Mouse (Mus musculus): ENCODE measurements around the gene Dpep3. TPM values are rescaled to one million over a fixed set of nuclear protein-coding genes. Genes with fewer than 3 reads are reported as not detected.
A peak's percentile ranks its signal among the peaks of the same experiment; 100 is the strongest.

Gene Dpep3
- polyA plus RNA-seq, 1 experiment: 0.30 TPM

DNA sequence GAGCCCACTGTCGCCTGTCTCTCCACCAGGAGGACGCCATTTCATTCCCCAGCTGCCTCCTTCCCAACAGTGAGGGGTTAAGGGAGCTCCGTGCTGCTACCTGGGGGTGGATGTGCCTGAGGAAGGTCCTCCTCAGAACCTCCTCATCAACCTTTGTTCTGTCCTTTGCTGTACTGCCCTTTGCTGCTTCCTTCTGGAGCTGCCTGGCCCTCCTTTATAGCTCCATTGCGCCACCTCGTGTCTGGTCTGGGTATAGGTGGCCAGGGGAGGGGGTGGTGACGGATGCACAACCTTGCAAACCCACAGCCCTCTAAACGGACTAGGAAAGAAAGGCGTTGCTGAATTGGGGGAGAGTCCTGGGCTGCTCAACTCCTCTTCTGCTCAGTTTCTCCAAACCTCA, 48.6 kb downstream of the Dpep3 start:
- 26% methylated on average over 8 of the region's 8 CpGs for WGBS
- DNase-seq: peak; percentile 85
- no peaks in the 10 kb centered on the region for H3K4me1 ChIP-seq (ENCODE audit: control insufficient read depth, insufficient read depth, low read length)
- H3K4me3 ChIP-seq (replicated peaks; ENCODE audit: extremely low read depth, low read depth, low read length): no peak overlapping the region
- peak; percentile 90 for TF ChIP-seq CTCF (IDR thresholded peaks at IDR 0.05; ENCODE audit: insufficient read depth, low read length)
- no peak for TF ChIP-seq POLR2A (IDR thresholded peaks at IDR 0.05; ENCODE audit: borderline replicate concordance, extremely low read depth, low read depth, low read length)

DNA sequence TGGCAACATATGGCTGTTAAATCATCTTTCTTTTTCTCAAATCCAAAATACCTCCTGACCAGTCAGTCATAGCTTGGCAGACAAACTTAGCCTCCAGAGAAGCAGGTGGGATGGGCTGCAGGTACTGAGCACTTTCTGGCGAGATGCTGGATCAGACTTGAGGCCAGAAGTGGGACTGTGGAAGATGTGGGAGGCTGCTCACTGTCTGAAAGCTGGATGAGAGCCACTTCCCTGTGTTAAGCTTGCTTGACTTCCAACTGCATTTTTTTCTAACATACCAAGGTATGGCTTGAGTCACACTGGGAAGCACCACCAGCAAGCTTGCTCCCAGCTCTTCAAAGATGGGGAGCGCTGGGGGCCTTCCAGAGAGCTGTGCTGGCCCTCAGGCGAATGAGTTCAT, 54.1 kb downstream of the Dpep3 start:
- Histone ChIP-seq H3K4me1 (ENCODE audit: control insufficient read depth, insufficient read depth, low read length) (no peaks in the 10 kb centered on the region), H3K4me3 (replicated peaks; ENCODE audit: extremely low read depth, low read depth, low read length) (no peak overlapping the region)
- 70% methylated on average over 3 of the region's 3 CpGs for WGBS
- TF ChIP-seq CTCF (IDR thresholded peaks at IDR 0.05; ENCODE audit: insufficient read depth, low read length): no peak
- no peak for TF ChIP-seq POLR2A (IDR thresholded peaks at IDR 0.05; ENCODE audit: borderline replicate concordance, extremely low read depth, low read depth, low read length)
- no peak for DNase-seq

Other genes starting within 250 kb of the Dpep3 start
- 12.2 and 14.8 TPM in 2 replicates for gene Gfod2, start 220.8 kb downstream of the Dpep3 start, polyA plus RNA-seq (2012; rRNA removed)
- gene Ranbp10, start 152.1 kb downstream of the Dpep3 start, polyA plus RNA-seq (2012; rRNA removed): 25.8 and 28.5 TPM in 2 replicates
- 1.0 and 2.2 TPM in 2 replicates for gene Tsnaxip1, start 151.7 kb downstream of the Dpep3 start, polyA plus RNA-seq (2012; rRNA removed)
- 12.0 and 17.4 TPM in 2 replicates for gene Cenpt, start 126.2 kb downstream of the Dpep3 start, polyA plus RNA-seq (2012; rRNA removed)
- gene Thap11, start 124.3 kb downstream of the Dpep3 start, polyA plus RNA-seq (2012; rRNA removed): 54.9 and 60.8 TPM in 2 replicates
- 17.9 and 27.0 TPM in 2 replicates for gene Nutf2, start 118.8 kb downstream of the Dpep3 start, polyA plus RNA-seq (2012; rRNA removed)
- gene Edc4, start 98.5 kb downstream of the Dpep3 start, polyA plus RNA-seq (2012; rRNA removed): 78.8 and 90.9 TPM in 2 replicates
- gene Nrn1l, start 85.9 kb downstream of the Dpep3 start, polyA plus RNA-seq (2012; rRNA removed): 3.2 and 5.3 TPM in 2 replicates
- 38.2 and 43.7 TPM in 2 replicates for gene Pskh1, start 79.0 kb downstream of the Dpep3 start, polyA plus RNA-seq (2012; rRNA removed)
- gene Ctrl, start 45.6 kb downstream of the Dpep3 start, polyA plus RNA-seq (2012; rRNA removed): 2.2 and 13.8 TPM in 2 replicates
- 211 and 217 TPM in 2 replicates for gene Psmb10, start 41.0 kb downstream of the Dpep3 start, polyA plus RNA-seq (2012; rRNA removed)
- gene Lcat, start 36.0 kb downstream of the Dpep3 start, polyA plus RNA-seq (2012; rRNA removed): 3.4 and 3.6 TPM in 2 replicates
- gene Slc12a4, start 13.3 kb downstream of the Dpep3 start, polyA plus RNA-seq (2012; rRNA removed): 84.3 and 96.8 TPM in 2 replicates
- 5.5 and 10.3 TPM in 2 replicates for gene Dus2, start 11.9 kb upstream of the Dpep3 start, polyA plus RNA-seq (2012; rRNA removed)
- gene Dpep2nb, start 26.5 kb upstream of the Dpep3 start, polyA plus RNA-seq (2012; rRNA removed): not detected in 2 replicates
- gene Ddx28, start 32.5 kb upstream of the Dpep3 start, polyA plus RNA-seq (2012; rRNA removed): 6.5 and 6.7 TPM in 2 replicates
- 17.7 and 19.9 TPM in 2 replicates for gene Nfatc3, start 79.4 kb upstream of the Dpep3 start, polyA plus RNA-seq (2012; rRNA removed)
- gene Esrp2, start 157.5 kb upstream of the Dpep3 start, polyA plus RNA-seq (2012; rRNA removed): 40.1 and 47.0 TPM in 2 replicates
- gene Pla2g15, start 171.0 kb upstream of the Dpep3 start, polyA plus RNA-seq (2012; rRNA removed): 24.8 and 28.3 TPM in 2 replicates
- 16.5 and 17.3 TPM in 2 replicates for gene Slc7a6, start 189.4 kb upstream of the Dpep3 start, polyA plus RNA-seq (2012; rRNA removed)
- gene Slc7a6os, start 231.5 kb upstream of the Dpep3 start, polyA plus RNA-seq (2012; rRNA removed): 14.2 and 16.5 TPM in 2 replicates
- 14.2 and 17.0 TPM in 2 replicates for gene Prmt7, start 231.5 kb upstream of the Dpep3 start, polyA plus RNA-seq (2012; rRNA removed)

All from lung, adult 2 months (tissue).